Mouse (Mus musculus): ENCODE measurements around the gene Gpr84. TPM values are rescaled to one million over a fixed set of nuclear protein-coding genes. Genes with fewer than 3 reads are reported as not detected.
"Not testable (repeated sequence)": the region's sequence is repeated elsewhere in the genome, so short reads cannot be mapped to it uniquely, and the experiment has no call there.

The Gpr84 gene
- polyA plus RNA-seq, 1 experiment from 2014 or later: 0.39 TPM

DNA sequence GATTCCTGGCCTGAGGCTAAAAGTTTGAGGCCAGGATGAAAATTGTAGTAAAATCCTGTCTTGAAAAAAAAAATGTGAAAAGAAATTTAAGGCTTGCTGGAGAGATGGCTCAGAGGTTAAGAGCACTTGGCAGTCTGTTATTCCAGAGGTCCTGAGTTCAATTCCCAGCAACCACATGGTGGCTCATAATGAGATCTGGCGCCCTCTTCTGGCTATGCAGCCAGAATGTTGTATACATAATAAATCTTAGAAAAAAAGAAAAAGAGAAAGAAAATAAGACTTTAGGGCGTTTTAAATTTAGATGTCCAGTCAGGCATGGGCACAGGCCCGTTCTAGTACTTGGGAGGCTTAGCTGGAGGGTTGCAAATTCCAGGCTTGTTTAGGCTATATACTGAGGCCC is 30.7 kb downstream of the Gpr84 start:
- H3K4me2 ChIP-seq (ENCODE audit: low read length): no peak overlapping the region
- H3K36me3 ChIP-seq (ENCODE audit: control insufficient read depth, insufficient read depth, low read length): 0 out of 2 replicates have a peak, but pooled peaks cover 2% of the 10 kb centered on the region
- DNase-seq (ENCODE audit: low spot score): no peak
- 60% methylated on average over 3 of the region's 3 CpGs for WGBS
- peaks cover 1% of the 10 kb centered on the region for H3K4me1 ChIP-seq (ENCODE audit: control insufficient read depth, insufficient read depth, low read length)
- H3K27ac ChIP-seq (ENCODE audit: low read depth, low read length): no peak overlapping the region
- H3K9me3 ChIP-seq (replicated peaks; ENCODE audit: control insufficient read depth, low read length): no peaks in the 10 kb centered on the region
- H3K27me3 ChIP-seq (replicated peaks; ENCODE audit: control insufficient read depth, insufficient read depth, low read length): no peaks in the 10 kb centered on the region
- no peak overlapping the region for H3K4me3 ChIP-seq (ENCODE audit: low read depth, low read length)
- no peak for ATAC-seq
- no peak overlapping the region for H3K9ac ChIP-seq (ENCODE audit: low read length)

DNA sequence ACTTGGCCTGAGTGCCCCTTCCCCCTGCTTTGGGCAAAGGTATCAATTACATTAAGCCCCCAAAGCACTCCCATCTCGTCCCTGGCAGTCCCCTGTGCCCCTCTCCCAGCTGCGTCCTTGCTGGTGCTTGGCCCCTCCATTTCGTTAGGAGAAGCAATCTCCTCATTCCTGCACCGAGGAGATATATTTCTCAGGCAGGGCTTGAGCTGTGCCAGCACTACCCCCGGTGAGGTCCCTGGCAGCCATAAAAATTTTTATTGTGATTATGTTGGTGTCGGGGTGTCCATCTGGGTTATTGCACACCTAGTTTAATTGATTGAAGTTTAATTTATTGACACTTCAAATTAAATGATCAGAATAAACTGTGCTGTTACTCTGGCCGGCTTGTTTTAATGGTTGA is 32.5 kb downstream of the Gpr84 start:
- peaks cover 8% of the 10 kb centered on the region for H3K4me1 ChIP-seq (ENCODE audit: control insufficient read depth, insufficient read depth, low read length)
- DNase-seq (ENCODE audit: low spot score) (no peak), ATAC-seq (no peak)
- no peaks in the 10 kb centered on the region for H3K27me3 ChIP-seq (replicated peaks; ENCODE audit: control insufficient read depth, insufficient read depth, low read length)
- H3K36me3 ChIP-seq (ENCODE audit: control insufficient read depth, insufficient read depth, low read length): 0 out of 2 replicates have a peak, but pooled peaks cover 2% of the 10 kb centered on the region
- H3K9me3 ChIP-seq (replicated peaks; ENCODE audit: control insufficient read depth, low read length): no peaks in the 10 kb centered on the region
- no peak overlapping the region for H3K9ac ChIP-seq (ENCODE audit: low read length)
- H3K4me3 ChIP-seq (ENCODE audit: low read depth, low read length): no peak overlapping the region
- no peak overlapping the region for H3K4me2 ChIP-seq (ENCODE audit: low read length)
- 68% methylated on average over 7 of the region's 7 CpGs for WGBS
- H3K27ac ChIP-seq (ENCODE audit: low read depth, low read length): no peak overlapping the region

DNA sequence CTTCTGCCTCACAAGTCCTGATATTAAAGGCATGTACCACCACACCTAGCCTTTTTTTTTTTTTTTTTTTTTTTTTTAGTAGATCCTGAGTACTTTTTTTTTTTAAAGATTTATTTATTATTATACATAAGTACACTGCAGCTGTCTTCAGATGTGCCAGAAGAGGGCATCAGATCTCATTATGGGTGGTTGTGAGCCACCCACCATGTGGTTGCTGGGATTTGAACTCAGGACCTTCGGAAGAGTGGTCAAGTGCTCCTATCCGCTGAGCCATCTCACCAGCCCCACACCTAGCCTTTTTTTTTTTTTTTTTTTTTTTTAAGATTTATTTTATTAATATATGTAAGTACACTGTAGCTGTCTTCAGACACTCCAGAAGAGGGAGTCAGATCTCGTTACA is 34.5 kb downstream of the Gpr84 start:
- not testable (repeated sequence) for H3K4me1 ChIP-seq (ENCODE audit: control insufficient read depth, insufficient read depth, low read length); H3K27me3 ChIP-seq (replicated peaks; ENCODE audit: control insufficient read depth, insufficient read depth, low read length); H3K27ac ChIP-seq (ENCODE audit: low read depth, low read length); H3K4me3 ChIP-seq (ENCODE audit: low read depth, low read length); DNase-seq (ENCODE audit: low spot score); H3K4me2 ChIP-seq (ENCODE audit: low read length); H3K9me3 ChIP-seq (replicated peaks; ENCODE audit: control insufficient read depth, low read length); H3K9ac ChIP-seq (ENCODE audit: low read length); H3K36me3 ChIP-seq (ENCODE audit: control insufficient read depth, insufficient read depth, low read length); ATAC-seq
- WGBS: 97% methylated on average over 2 of the region's 3 CpGs

GRCm38 (mm10) chr15:103272419-103273279 is 37.8 kb downstream of the Gpr84 start, which contains the start of gene Copz1:
Copz1 (plus strand) TSS chr15:103272714.
- H3K36me3 ChIP-seq (ENCODE audit: control insufficient read depth, insufficient read depth, low read length): no peaks in the 10 kb centered on the region
- peak within 1 kb of the TSS; percentile 76 for H3K9ac ChIP-seq (ENCODE audit: low read length)
- no peaks in the 10 kb centered on the region for H3K9me3 ChIP-seq (replicated peaks; ENCODE audit: control insufficient read depth, low read length)
- peak within 1 kb of the TSS; percentile 67 for H3K4me2 ChIP-seq (ENCODE audit: low read length)
- H3K27me3 ChIP-seq (replicated peaks; ENCODE audit: control insufficient read depth, insufficient read depth, low read length): no peaks in the 10 kb centered on the region
- ATAC-seq (peak; percentile 100), DNase-seq (ENCODE audit: low spot score) (peak; percentile 100)
- H3K27ac ChIP-seq (ENCODE audit: low read depth, low read length): no peak within 1 kb of the TSS
- H3K4me3 ChIP-seq (ENCODE audit: low read depth, low read length): peak within 1 kb of the TSS; percentile 70
- WGBS: under 1% methylated on average over 38 of the region's 38 CpGs
- peaks cover 8% of the 10 kb centered on the region for H3K4me1 ChIP-seq (ENCODE audit: control insufficient read depth, insufficient read depth, low read length)

DNA sequence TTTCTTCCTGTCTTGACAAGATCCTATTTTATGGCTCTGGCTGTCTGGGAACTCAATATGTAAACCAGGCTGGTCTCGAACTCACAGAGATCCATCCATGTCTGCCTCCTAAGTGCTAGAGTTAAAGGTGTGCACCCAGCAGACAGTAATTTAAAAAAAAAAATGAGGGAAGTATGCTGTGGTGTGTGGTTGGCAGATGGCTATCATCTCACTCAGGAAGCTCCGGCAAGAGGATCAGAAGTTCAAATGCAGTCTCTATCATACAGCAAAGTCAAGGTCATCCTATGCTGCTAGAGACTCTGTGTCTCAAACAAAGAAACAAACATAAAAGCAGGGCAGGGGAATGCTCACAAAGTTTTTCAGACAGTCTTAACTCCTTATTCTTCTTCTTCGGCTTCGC is 41.5 kb downstream of the Gpr84 start:
- H3K4me1 ChIP-seq (ENCODE audit: control insufficient read depth, insufficient read depth, low read length): peaks cover 6% of the 10 kb centered on the region
- DNase-seq (ENCODE audit: low spot score) (no peak), ATAC-seq (no peak)
- no peak overlapping the region for H3K4me3 ChIP-seq (ENCODE audit: low read depth, low read length)
- H3K9ac ChIP-seq (ENCODE audit: low read length): no peak overlapping the region
- no peaks in the 10 kb centered on the region for H3K27me3 ChIP-seq (replicated peaks; ENCODE audit: control insufficient read depth, insufficient read depth, low read length)
- no peak overlapping the region for H3K4me2 ChIP-seq (ENCODE audit: low read length)
- no peak overlapping the region for H3K27ac ChIP-seq (ENCODE audit: low read depth, low read length)
- WGBS: 85% methylated on average over 4 of the region's 4 CpGs
- H3K36me3 ChIP-seq (ENCODE audit: control insufficient read depth, insufficient read depth, low read length): no peaks in the 10 kb centered on the region
- H3K9me3 ChIP-seq (replicated peaks; ENCODE audit: control insufficient read depth, low read length): no peaks in the 10 kb centered on the region

DNA sequence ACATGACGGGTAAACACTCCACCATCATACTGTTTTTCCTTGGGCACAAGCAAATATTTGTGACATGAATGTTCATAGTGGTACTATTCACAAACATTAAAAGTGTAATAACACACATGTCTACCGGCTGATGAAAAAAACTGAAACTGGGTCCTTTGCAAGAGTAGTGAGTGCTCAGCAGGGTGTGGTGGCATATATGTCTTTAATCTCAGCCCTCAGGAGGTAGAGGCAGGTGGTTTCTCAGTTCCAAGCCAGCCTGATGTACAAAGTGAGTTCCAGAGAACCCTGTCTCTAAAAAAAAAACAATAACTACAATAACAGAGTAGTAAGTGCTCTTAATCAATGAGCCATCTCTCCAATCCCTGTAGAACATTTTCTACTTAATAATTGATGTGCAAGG is 45.6 kb downstream of the Gpr84 start:
- ATAC-seq (no peak), DNase-seq (ENCODE audit: low spot score) (no peak)
- H3K27me3 ChIP-seq (replicated peaks; ENCODE audit: control insufficient read depth, insufficient read depth, low read length): no peaks in the 10 kb centered on the region
- H3K4me3 ChIP-seq (ENCODE audit: low read depth, low read length): no peak overlapping the region
- H3K9me3 ChIP-seq (replicated peaks; ENCODE audit: control insufficient read depth, low read length): no peaks in the 10 kb centered on the region
- 90% methylated on average over 2 of the region's 2 CpGs for WGBS
- H3K4me2 ChIP-seq (ENCODE audit: low read length): no peak overlapping the region
- no peaks in the 10 kb centered on the region for H3K36me3 ChIP-seq (ENCODE audit: control insufficient read depth, insufficient read depth, low read length)
- H3K27ac ChIP-seq (ENCODE audit: low read depth, low read length): no peak overlapping the region
- H3K4me1 ChIP-seq (ENCODE audit: control insufficient read depth, insufficient read depth, low read length): no peaks in the 10 kb centered on the region
- no peak overlapping the region for H3K9ac ChIP-seq (ENCODE audit: low read length)

DNA sequence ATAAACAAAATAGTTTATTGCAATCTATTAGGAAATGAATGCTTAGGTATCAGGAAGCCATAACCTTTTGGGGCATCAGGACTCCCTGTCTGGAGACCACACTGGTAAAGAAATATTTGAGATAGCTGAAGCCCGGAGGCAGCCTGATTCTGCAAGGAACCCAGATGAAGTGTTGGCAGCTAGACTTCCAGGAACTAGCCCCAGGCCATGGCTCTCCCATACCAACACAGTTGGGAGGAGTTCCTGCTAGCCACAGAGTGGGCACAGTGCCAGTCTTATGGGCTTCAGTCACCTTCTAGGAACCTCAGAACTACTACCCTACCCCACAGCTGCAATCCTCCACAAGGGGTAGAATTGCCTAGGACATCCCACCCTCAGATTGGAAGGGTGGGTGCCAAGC is 50.4 kb downstream of the Gpr84 start:
- H3K4me1 ChIP-seq (ENCODE audit: control insufficient read depth, insufficient read depth, low read length): peaks cover 1% of the 10 kb centered on the region
- H3K4me2 ChIP-seq (ENCODE audit: low read length): no peak overlapping the region
- no peak overlapping the region for H3K4me3 ChIP-seq (ENCODE audit: low read depth, low read length)
- ATAC-seq (no peak), DNase-seq (ENCODE audit: low spot score) (no peak)
- H3K27ac ChIP-seq (ENCODE audit: low read depth, low read length): no peak overlapping the region
- no peaks in the 10 kb centered on the region for H3K36me3 ChIP-seq (ENCODE audit: control insufficient read depth, insufficient read depth, low read length)
- no peaks in the 10 kb centered on the region for H3K9me3 ChIP-seq (replicated peaks; ENCODE audit: control insufficient read depth, low read length)
- H3K27me3 ChIP-seq (replicated peaks; ENCODE audit: control insufficient read depth, insufficient read depth, low read length): no peaks in the 10 kb centered on the region
- 66% methylated on average over 1 of the region's 1 CpGs for WGBS
- H3K9ac ChIP-seq (ENCODE audit: low read length): no peak overlapping the region

GRCm38 (mm10) chr15:103259162-103259561 is 51.2 kb downstream of the Gpr84 start:
- DNase-seq (ENCODE audit: low spot score) (no peak), ATAC-seq (no peak)
- Histone ChIP-seq H3K9me3 (replicated peaks; ENCODE audit: control insufficient read depth, low read length) (no peaks in the 10 kb centered on the region), H3K36me3 (ENCODE audit: control insufficient read depth, insufficient read depth, low read length) (no peaks in the 10 kb centered on the region), H3K9ac (ENCODE audit: low read length) (no peak overlapping the region), H3K4me2 (ENCODE audit: low read length) (no peak overlapping the region), H3K27me3 (replicated peaks; ENCODE audit: control insufficient read depth, insufficient read depth, low read length) (no peaks in the 10 kb centered on the region), H3K4me3 (ENCODE audit: low read depth, low read length) (no peak overlapping the region), H3K4me1 (ENCODE audit: control insufficient read depth, insufficient read depth, low read length) (peaks cover 4% of the 10 kb centered on the region), H3K27ac (ENCODE audit: low read depth, low read length) (no peak overlapping the region)
- WGBS: 83% methylated on average over 5 of the region's 5 CpGs

All from forebrain, embryonic 14.5 days (tissue).